Mouse (Mus musculus): ENCODE results near the gene Stx6.

DNA sequence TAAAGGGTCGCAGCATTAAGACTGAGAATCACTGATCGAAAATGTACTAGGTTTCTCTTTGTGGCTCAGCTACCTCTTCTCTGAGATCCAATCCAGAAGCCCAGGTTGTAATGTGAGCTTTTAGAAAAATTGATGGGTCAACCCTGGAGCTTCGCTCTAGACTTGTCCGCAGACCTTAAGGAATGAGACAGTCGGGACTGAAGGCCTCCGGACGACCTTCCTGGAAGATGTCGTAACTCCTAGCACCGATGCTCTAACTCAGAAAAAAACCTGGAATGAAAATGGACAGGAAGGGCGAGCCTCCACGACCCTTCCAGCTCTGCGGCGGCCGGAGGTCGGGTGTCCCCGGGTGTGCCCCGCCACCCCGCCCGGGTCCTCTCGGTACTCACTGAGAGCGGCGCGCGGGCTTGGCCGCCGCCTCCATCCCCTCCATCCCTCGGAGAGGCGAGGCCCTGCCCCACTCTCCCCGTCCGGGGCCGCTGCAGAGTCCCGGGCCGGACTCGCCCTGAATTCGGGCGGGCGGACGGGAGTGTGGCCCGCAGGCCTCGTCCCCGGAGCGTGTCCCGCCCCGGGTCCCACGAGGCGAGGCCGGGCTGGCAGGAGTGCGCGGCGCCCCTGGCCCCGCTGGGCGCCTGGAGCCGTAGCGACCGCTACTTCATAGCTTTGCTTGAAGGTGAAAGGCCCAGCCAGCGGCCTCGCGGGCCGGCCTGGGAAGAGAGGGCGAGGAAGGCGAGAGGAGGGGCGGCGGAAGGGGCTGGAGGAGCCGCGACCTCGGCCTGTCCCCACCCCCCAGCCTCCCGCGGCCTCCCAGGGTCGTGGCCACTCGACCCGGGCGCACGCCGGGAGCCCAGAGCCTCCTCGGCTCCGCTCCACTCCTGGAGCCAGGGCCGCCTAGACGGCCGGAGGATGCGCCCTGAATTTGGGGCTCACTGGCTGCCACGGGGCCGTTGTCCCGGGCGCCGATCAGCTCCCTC is 85.6 kb downstream of the Stx6 start, which contains the start of gene BC034090:
- no peak for TF ChIP-seq CTCF (IDR thresholded peaks at IDR 0.05; ENCODE audit: low read depth)
- no peak for TF ChIP-seq EP300 (IDR thresholded peaks at IDR 0.05; ENCODE audit: low read depth)

All from heart, postnatal 0 days (tissue).